Mouse (Mus musculus) limb, embryonic 14.5 days (tissue): Measurements from ENCODE around the gene Trmo. TPM values are rescaled to one million over a fixed set of nuclear protein-coding genes. Genes with fewer than 3 reads are reported as not detected.
A peak's percentile ranks its signal among the peaks of the same experiment; 100 is the strongest.

Experiments
- ATAC-seq: fragments of 200-750 bp; cut with Nextera tagmentation; 2 replicates; pipeline ENCODE4 v1.8.0; 2017; ENCODE audit warnings: low read depth, moderate number of reproducible peaks, moderate TSS enrichment; ENCODE audit not compliant: low FRiP score
- DNase-seq: peaks from one replicate; pipeline ENCODE4 v3.0.0-alpha.2; 2015; ENCODE audit warnings: low spot score
- H3K27ac ChIP-seq: fragments of 300-500 bp; sonication (generic); replicated peaks from 2 replicates; pipeline ENCODE4 v1.5.1; 2014; ENCODE audit warnings: low read depth, mild to moderate bottlenecking, low read length, moderate library complexity, mixed read lengths
- H3K27me3 ChIP-seq: fragments of 300-500 bp; sonication (generic); 2 replicates; pipeline ENCODE4 v1.6.1; 2014; ENCODE audit warnings: low read length, mixed read lengths; ENCODE audit not compliant: control insufficient read depth, insufficient read depth
- H3K36me3 ChIP-seq: fragments of 300-500 bp; sonication (generic); 2 replicates; pipeline ENCODE4 v1.6.1; 2014; ENCODE audit warnings: mild to moderate bottlenecking, low read length, moderate library complexity, mixed read lengths; ENCODE audit not compliant: control insufficient read depth, insufficient read depth
- H3K4me1 ChIP-seq: fragments of 300-500 bp; sonication (generic); 2 replicates; pipeline ENCODE4 v1.6.1; 2014; ENCODE audit warnings: antibody characterized with exemption, low read length, mixed read lengths; ENCODE audit not compliant: control insufficient read depth, insufficient read depth
- H3K4me2 ChIP-seq: fragments of 300-500 bp; sonication (generic); replicated peaks from 2 replicates; pipeline ENCODE4 v1.6.1; 2014; ENCODE audit warnings: low read depth, mild to moderate bottlenecking, low read length, moderate library complexity; ENCODE audit not compliant: severe bottlenecking
- H3K4me3 ChIP-seq: fragments of 300-500 bp; sonication (generic); replicated peaks from 2 replicates; pipeline ENCODE4 v1.5.1; 2014; ENCODE audit warnings: low read length
- H3K9ac ChIP-seq: fragments of 300-500 bp; sonication (generic); 2 replicates; pipeline ENCODE4 v1.6.1; 2014; ENCODE audit warnings: mild to moderate bottlenecking, low read depth, low read length, moderate library complexity; ENCODE audit not compliant: severe bottlenecking
- H3K9me3 ChIP-seq: fragments of 300-500 bp; sonication (generic); 2 replicates; pipeline ENCODE4 v1.6.1; 2016; ENCODE audit warnings: low read length; ENCODE audit not compliant: control insufficient read depth
- POLR2A ChIP-seq: fragments of 200-500 bp; IDR thresholded peaks from 2 replicates; pipeline ENCODE4 v1.8.0; 2012; ENCODE audit warnings: inconsistent platforms, mild to moderate bottlenecking, moderate library complexity, borderline replicate concordance; ENCODE audit not compliant: insufficient read depth, insufficient read length; ENCODE audit errors: extremely low read depth
- WGBS: fragments of 180-500 bp; shearing (Covaris S2); extraction: QIAGEN DNeasy Blood & Tissue Kit; methylation state at CpG from one replicate; pipeline ENCODE4 v1.1.7; 2014; 5-methylcytosine and 5-hydroxymethylcytosine counted together
- polyA plus RNA-seq, 2 experiments: library from polyadenylated mRNA; depleted of rRNA in 1 of 2; stranded (reverse) in 1 of 2; unstranded in 1 of 2; fragments of >200 nt; fragmentation: Nextera tagmentation in 1 of 2; extraction: Ambion mirVana in 1 of 2; gene quantifications; 2 replicates each; pipeline versions ENCODE4 v1.2.1 to v1.2.3; 2012 to 2014

The Trmo gene
- 9.1 and 9.2 TPM in 2 replicates for polyA plus RNA-seq (2012; rRNA removed)
- 7.8 and 11.3 TPM in 2 replicates for polyA plus RNA-seq (2014; fragmentation: Nextera tagmentation; extraction: Ambion mirVana)

DNA sequence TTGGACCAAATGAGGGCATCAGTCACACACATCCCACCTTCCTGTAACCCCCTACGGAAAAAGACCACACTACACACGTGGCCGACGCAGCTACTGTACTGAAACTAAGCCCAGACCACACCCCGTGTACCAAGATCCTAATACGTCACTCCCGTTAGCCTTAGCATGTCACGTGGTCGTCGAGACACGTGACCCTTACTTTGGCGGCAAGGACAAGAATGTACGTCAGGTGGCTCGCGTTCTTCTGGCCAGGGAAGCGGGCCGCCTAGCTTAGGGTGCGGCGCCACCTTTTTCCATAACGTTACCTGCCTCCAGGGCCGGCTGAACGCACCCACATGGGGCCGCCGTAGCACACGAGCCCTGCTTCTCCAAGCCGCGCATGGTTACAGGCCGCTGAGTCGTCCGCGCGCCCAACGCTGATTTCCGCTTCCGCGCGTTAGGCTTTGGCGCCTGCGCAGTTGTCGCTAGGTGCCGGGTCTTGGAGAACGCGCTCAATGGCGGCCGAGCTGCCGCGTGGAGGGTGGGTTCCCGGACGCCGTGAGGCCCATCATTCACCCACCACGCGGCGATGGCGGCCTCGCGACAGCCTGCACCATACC is at the start of gene Trmo:
Gene Trmo (minus strand): TSS at position 425 of the 599 bp plus-strand sequence.
- ATAC-seq = peak; percentile 97
- Histone ChIP-seq H3K4me2 (peak within 1 kb of the TSS; percentile 74), H3K36me3 (peaks cover 16% of the 10 kb centered on the region; the same call in 1 of the 2 replicates), H3K9ac (peak within 1 kb of the TSS; percentile 88), H3K4me1 (peaks cover 6% of the 10 kb centered on the region; the same call in 1 of the 2 replicates), H3K9me3 (no peaks in the 10 kb centered on the region), H3K27me3 (no peaks in the 10 kb centered on the region), H3K27ac (peak within 1 kb of the TSS; percentile 94), H3K4me3 (peak within 1 kb of the TSS; percentile 64)
- peak; percentile 99 for TF ChIP-seq POLR2A
- under 1% methylated on average over 54 of the region's 56 CpGs for WGBS
- peak; percentile 99 for DNase-seq

DNA sequence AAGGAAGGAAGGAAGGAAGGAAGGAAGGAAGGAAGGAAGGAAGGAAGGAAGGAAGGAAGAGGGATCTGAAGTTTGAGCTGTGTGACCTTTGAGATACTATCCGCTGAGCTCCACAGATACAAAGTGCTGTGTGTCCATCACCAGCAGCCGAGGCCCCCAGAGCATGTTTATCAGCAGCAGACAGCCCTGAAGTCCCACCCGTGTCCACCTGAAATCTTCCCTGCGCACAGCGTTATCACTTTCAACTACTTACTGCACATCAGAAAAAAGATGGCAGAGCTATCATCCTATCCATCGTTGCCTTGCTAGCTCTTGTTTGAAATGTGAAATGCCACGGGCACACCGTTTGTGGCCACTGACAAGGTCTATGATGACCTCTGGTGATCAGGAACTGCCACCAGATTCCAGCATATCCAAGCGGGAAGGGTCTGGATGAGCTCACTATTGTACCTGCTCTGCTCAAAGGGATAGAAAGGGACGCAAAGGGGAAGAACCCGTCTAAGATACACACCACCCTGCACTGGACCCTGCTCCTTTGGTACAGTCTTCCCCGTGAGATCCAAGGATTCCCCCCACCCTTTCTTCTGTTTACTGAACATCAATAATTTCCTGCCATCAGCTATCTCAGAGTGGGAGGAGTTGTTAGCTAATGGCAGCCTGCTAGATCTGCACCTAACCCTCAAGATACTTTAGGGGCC is 43.3 kb upstream of the Trmo start:
- Histone ChIP-seq H3K27me3 (no peaks in the 10 kb centered on the region), H3K36me3 (no peaks in the 10 kb centered on the region), H3K27ac (no peak overlapping the region), H3K4me1 (no peaks in the 10 kb centered on the region), H3K4me2 (no peak overlapping the region), H3K9ac (no peak overlapping the region), H3K4me3 (no peak overlapping the region), H3K9me3 (no peaks in the 10 kb centered on the region)
- DNase-seq (no peak), ATAC-seq (no peak)
- WGBS = 87% methylated on average over 12 of the region's 12 CpGs
- TF ChIP-seq POLR2A = no peak

DNA sequence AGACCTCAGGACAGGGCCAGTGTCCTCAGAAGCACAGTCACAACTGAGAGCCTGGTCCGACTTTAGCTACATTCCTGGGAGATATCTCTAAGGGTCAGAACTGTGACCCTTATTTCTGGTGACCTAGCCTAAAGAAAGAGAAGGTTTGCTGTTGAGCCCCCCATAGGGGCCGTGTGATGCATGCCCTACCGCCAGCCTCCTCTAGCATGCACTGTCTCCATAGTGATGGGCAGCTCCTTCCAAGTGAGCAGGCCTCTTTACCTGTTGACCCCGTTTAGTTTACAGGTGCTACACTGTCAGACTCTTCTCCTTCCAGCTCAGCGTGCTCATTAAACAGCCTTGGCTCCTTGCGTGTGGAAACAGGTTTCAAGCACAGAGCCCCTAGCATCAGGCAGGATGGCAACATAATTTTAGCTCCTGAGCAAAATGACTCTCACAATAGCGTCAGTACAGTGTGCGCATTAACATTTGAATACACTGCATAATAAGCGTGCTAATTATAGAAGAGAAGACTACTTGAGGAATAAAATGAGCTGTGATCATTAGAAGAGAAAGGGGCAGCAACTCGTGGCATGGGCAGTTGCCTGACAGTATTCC is 39.8 kb upstream of the Trmo start:
- Histone ChIP-seq H3K9ac (no peak overlapping the region), H3K4me2 (no peak overlapping the region), H3K4me3 (no peak overlapping the region), H3K4me1 (no peaks in the 10 kb centered on the region), H3K27me3 (no peaks in the 10 kb centered on the region), H3K36me3 (no peaks in the 10 kb centered on the region), H3K27ac (no peak overlapping the region), H3K9me3 (no peaks in the 10 kb centered on the region)
- TF ChIP-seq POLR2A = no peak
- WGBS = 62% methylated on average over 10 of the region's 10 CpGs
- ATAC-seq = no peak
- DNase-seq = no peak

DNA sequence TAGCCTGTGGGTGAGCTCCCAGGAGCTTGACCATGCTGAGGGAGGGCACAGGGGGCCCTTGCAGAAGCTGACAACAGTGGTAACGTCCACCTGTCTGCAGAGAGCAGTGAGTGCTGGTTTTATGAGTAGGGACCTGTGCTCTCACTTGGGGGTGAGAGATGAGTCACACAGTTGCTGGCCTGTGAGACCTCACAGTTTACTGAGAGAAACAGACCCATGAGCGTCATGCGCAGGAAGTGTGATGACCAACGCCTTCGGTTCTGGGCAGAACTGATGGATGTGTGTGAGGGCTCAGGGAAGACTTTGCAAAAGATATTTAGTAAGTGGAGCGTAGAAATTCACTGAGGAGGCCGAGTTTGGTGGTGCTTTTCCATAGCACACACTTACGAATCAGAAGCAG is 33.4 kb upstream of the Trmo start:
- no peaks in the 10 kb centered on the region for H3K27me3 ChIP-seq
- WGBS = 58% methylated on average over 8 of the region's 8 CpGs
- H3K27ac ChIP-seq = no peak overlapping the region
- H3K4me2 ChIP-seq = no peak overlapping the region
- H3K4me1 ChIP-seq = no peaks in the 10 kb centered on the region
- H3K36me3 ChIP-seq = no peaks in the 10 kb centered on the region
- no peak for TF ChIP-seq POLR2A
- H3K4me3 ChIP-seq = no peak overlapping the region
- H3K9ac ChIP-seq = no peak overlapping the region
- ATAC-seq (no peak), DNase-seq (no peak)
- H3K9me3 ChIP-seq = no peaks in the 10 kb centered on the region

DNA sequence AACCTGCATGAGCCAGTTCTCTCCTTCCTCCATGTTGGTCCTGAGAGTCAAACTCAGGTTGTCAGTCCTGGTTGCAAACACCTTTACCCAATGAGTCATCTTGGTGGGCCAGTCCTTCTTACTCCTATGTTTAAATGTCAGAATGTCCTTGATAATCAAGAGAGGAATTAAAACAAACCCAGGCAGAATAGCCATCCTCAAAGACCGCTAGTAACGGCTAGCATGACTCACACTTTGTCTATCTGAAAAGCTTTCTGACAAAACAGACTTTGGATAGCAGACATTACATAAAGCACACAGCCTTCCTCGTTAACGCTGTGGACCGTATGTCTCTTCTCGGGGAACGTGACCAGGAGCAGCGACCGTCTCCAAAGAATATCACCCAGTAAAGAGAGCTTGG is 29.6 kb upstream of the Trmo start:
- Histone ChIP-seq H3K9ac (no peak overlapping the region), H3K4me3 (no peak overlapping the region), H3K9me3 (no peaks in the 10 kb centered on the region), H3K27ac (no peak overlapping the region), H3K4me2 (no peak overlapping the region), H3K4me1 (no peaks in the 10 kb centered on the region), H3K27me3 (no peaks in the 10 kb centered on the region), H3K36me3 (no peaks in the 10 kb centered on the region)
- no peak for ATAC-seq
- 76% methylated on average over 9 of the region's 9 CpGs for WGBS
- TF ChIP-seq POLR2A = no peak
- DNase-seq = no peak
